Mouse (Mus musculus): ENCODE measurements at regions not wholly inside any gene's neighbourhood (a gene's known extent, or its start where the extent isn't known, plus 50 kb on each side); places are given as distances from the start of the nearest gene placed in this dataset.

- no peak for TF ChIP-seq CTCF (conservative IDR thresholded peaks at IDR 0.05; ENCODE audit: low read length)
- TF ChIP-seq NANOG (IDR thresholded peaks at IDR 0.05; ENCODE audit: borderline replicate concordance, low read length) = no peak
- TF ChIP-seq POU5F1 (IDR thresholded peaks at IDR 0.05; ENCODE audit: borderline replicate concordance, low read length) = no peak
Observed at GRCm38 (mm10) chr1:76737003-76737402, 777.9 kb downstream of the Epha4 start.
